Mouse (Mus musculus): ENCODE measurements at regions not wholly inside any gene's neighbourhood (a gene's known extent, or its start where the extent isn't known, plus 50 kb on each side); places are given as distances from the start of the nearest gene placed in this dataset.

DNA sequence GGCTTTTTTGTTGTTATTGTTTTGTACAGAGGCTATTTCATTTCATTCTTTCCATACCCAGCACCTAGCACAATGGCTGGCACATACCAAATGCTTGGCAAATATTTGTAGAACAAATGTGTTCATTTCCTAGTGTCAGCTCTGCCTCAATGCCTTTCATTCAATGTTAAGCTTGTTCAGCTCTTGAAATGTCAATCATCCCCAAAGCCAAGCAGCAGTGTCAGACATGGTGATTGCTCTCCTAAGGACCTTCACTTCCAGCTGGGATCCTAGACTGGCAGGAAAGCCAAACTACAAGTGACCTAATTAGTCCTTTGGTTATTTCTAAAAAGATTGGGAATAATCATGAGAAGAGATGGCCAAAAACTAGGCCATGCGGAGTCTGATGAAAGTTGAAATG is 50.0 kb upstream of the Mdga2 start:
- TF ChIP-seq POLR2A (IDR thresholded peaks at IDR 0.05; ENCODE audit: insufficient read depth, low read depth, low read length) (no peak), CTCF (IDR thresholded peaks at IDR 0.05) (no peak), EP300 (IDR thresholded peaks at IDR 0.05; ENCODE audit: insufficient read depth, low read depth, low read length) (no peak)
